Mouse (Mus musculus) lung, postnatal 25 days (tissue): ENCODE measurements around the gene Gm14190.
"Not testable (repeated sequence)": the region's sequence is repeated elsewhere in the genome, so short reads cannot be mapped to it uniquely, and the experiment has no call there.

Source experiments
- DNase-seq: peaks from one replicate; pipeline ENCODE4 v3.0.0; 2022; ENCODE audit warnings: low spot score

Gm14190 gene

DNA sequence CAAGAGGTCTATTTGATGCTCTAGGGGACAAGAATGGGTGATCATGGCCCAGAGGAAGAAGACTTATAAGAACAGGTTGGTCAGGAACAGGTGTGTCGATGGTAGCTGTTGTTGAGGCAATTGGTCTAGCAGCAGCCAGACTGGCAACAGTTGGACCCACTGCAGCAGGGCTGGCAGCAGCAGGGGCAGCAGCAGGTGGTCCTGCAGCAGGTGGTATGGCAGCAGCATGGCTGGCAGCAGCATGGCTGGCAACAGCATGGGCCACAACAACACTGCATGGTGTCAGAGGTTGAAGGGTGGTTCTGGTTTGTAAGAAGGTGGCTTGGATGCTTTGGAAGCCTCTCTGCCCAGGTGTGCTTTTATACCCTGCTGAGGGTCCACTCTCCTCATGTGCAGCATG lies at the start of gene Gm14190:
TSS of gene Gm14190 (minus strand) at position 278 of the 400 bp plus-strand sequence.
- no peak for DNase-seq

DNA sequence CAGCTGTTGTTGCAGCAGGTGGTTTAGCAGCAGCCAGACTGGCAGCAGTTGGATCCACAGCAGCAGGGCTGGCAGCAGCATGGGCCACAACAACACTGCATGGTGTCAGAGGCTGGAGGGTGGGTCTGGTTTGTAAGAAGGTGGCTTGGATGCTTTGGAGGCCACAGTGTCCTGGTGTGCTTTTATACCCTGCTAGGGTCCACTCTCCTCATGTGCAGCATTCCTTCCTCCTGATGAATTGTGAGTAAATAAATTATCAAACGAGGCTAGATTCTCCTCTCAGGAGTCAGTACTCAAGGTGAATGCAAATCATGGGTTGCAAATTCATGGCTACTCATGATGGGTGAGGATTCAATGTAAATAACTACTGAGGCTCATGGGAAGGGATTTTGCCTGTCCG lies 43.6 kb upstream of the Gm14190 start, which contains the start of gene Gm14180:
TSS of gene Gm14180 (minus strand) at position 101 of the 400 bp plus-strand sequence.
- DNase-seq = no peak

DNA sequence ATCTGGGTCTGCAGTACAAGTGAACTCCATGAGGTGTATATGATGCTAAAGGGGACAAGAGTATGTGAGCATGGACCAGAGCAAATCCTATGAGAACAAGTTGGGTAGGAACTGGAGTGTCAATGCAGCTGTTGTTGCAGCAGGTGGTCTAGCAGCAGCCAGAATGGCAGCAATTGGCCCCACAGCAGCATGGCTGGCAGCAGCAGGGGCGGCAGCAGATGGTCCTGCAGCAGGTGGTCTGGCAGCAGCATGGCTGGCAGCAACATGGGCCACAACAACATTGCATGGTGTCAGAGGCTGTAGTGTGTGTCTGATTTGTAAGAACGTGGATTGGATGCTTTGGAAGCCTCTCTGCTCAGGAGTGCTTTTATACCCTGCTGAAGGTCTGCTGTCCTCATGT lies 33.5 kb upstream of the Gm14190 start:
- no peak for DNase-seq

DNA sequence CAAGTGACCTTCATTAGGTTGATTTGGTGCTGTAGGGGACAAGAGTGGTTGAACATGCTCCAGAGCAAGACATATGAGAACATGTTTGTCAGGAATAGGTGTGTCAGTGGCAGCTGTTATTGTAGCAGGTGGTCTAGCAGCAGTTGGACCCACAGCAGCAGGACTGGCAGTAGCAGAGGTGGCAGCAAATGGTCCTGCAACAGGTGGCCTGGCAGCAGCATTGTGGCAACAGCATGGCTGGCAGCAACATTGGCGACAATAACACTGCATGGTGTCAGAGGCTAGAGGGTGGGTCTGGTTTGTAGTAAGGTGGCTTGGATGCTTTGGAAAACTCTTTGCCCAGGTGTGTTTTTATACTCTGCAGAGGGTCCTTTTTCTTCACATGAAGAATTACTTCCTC lies 28.2 kb upstream of the Gm14190 start:
- no peak for DNase-seq

DNA sequence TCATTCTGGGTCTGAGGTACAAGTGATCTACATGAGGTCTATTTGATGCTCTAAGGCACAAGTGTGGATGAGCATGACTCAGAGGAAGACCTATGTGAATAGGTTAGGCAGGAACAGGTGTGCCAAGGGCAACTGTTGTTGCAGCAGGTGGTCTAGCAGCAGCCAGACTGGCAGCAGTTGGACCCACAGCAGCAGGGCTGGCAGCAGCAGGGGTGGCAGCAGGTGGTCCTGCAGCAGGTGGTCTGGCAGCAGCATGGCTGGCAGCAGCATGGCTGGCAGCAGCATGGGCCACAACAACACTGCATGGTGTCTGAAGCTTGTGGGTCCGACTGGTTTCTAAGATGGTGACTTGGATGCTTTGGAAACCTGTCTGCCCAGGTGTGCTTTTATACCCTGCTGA lies 5.3 kb downstream of the Gm14190 start:
- DNase-seq = not testable (repeated sequence)

DNA sequence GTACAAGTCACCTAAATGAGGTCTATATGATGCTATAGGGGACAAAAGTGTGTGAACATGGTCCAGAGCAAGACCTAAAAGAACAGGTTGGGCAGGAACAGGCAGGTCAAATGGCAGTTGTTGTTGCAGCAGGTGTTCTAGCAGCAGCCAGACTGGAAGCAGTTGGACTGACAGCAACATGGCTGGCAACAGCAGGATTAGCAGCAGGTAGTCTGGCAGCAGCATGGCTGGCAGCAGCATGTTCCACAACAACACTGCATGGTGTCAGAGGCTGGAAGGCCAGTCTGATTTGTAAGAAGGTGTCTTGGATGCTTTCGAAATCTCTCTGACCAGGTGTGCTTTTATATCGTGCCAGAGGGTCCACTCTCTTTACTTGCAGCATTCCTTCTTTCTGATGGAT lies 7.1 kb downstream of the Gm14190 start:
- no peak for DNase-seq

DNA sequence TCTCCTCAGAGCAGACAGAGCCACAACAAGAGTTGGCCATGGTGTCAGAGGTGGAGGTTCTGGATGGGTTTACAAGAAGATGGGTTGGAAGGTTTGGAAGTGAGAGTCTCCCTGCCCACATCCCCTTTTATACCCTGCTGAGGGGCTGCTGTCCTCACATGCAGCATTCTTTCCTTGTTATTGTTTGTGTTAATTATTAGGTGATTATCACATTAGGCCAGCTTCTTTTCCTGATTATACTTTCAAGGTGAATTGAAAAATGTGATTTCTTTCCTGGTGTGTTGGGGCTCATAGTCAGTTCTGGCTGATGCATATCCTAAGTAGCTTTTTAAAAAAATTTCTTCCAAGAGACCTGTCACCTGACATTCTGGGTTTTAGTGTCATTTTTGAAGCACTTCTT lies 24.7 kb downstream of the Gm14190 start, which contains the start of gene Krtap4-6:
TSS of gene Krtap4-6 (minus strand) at position 101 of the 400 bp plus-strand sequence.
- no peak for DNase-seq

DNA sequence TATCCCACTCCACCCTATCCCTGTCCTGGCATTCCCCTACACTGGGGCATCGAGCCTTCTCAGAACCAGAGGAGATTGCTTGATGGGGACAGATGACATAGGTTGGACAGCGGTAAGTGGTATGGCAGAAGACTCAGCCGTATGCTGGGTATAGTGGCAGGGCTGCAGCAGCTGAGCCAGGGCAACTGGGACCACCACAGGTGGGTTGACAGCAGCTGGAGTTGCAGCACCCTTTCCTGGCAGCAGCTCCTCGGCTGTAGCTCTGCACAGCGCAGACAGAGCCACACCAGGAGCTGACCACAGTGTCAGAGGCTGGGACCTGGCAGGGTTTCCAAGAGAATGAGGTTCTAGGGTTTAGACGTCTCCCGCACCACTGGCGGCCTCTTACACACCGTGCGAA lies 27.7 kb downstream of the Gm14190 start:
- DNase-seq = no peak

DNA sequence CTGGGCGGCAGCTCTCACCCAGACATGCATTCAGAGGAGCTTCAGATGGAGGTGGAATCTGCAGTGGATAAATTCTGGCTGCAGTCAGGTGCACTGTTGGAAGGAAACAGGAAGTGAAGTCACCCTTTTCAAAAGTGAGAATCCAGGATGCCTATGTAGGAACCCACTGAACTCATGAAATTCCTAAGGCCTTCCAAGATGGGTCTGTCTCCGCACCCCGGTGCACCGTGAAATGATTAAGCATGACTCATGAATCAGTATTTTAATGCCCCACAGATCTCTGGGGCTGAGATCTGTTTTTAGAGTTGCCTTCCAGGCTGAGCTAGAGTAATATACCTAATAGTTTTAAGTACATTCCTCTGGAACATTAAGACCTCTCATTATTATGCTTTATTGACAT lies 31.3 kb downstream of the Gm14190 start:
- DNase-seq = no peak

DNA sequence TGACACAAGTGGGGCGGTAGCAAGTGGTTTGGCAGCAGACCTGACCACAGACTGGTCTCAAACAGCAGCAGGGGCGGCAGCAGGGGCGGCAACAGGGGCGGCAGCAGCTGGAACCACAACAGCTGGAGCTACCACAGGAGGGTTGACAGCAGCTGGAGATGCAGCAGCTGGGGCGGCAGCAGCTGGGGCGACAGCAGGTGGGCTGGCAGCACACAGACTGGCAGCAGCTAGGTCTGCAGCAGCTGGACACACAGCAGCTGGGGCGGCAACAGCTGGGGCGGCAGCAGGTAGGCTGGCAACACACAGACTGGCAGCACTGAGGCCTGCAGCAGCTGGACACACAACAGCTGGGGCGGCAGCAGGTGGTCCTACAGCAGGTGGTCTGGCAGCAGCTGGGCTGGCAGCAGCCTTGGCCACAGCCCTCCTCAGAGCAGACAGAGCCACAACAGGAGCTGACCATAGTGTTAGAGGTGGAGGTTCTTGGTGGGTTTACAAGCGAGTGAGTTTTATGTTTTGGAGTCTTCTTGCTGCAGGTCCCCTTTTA lies 32.0 kb downstream of the Gm14190 start, which contains the start of gene Gm11563:
TSS of gene Gm11563 (minus strand) at position 494 of the 544 bp plus-strand sequence.
- not testable (repeated sequence) for DNase-seq

DNA sequence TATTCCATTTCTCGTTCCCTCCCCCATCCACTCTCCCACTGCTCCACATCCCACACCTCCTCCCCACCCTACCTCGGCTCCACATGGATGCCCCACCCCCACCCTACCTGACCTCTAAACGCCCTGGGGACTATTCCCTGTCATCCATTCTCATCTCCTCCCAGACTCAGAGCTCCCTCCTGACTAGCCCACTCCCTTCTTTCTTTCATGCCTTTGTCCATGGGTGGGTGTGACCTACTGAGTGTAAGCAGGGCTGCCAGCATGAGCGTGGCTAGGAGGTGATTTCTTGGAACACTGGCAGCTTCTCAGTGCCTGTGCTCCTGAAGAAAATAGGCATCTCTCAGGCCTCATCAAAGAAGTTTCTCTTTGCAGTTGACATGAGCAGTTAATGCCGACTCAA lies 33.5 kb downstream of the Gm14190 start:
- DNase-seq = no peak

DNA sequence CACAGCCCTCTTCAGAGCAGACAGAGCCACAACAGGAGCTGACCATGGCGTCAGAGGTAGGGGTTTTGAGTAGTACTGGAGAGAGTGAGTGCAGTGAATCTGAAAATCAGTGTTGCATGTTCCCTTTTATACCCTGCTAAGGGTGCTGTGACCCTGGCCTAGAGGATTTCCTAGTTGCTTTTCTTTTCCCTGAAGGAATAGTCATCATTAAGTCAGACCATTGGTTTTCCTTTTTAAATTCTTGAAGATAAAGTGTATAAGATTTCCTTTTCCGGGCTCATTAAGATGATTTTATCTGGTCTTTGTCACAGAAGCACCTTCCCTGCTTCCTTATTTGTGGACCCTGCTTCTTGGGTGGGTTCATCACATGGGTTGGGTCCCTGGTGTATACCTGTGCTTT lies 40.4 kb downstream of the Gm14190 start, which contains the start of gene Gm11555:
TSS of gene Gm11555 (minus strand) at position 101 of the 400 bp plus-strand sequence.
- no peak for DNase-seq

DNA sequence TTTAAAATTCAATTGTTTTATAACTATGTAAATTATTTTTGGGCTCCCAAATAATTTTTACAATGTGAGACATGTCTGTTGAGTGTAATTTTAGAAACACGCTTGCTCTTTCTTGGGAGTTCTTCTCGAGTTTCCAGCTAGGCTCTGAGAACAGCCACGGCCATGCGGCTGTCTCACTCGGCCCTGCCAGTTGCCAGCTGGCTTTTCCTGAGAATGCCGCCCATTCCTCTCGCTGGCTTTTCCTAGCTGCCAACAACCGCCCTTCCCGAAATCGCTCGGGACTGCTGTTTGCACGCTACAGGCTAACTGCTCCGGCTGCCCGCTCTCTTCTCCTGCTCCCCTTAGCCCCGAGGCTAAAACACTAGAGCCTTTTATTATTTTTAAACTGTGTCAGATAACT lies 44.1 kb downstream of the Gm14190 start:
- no peak for DNase-seq

DNA sequence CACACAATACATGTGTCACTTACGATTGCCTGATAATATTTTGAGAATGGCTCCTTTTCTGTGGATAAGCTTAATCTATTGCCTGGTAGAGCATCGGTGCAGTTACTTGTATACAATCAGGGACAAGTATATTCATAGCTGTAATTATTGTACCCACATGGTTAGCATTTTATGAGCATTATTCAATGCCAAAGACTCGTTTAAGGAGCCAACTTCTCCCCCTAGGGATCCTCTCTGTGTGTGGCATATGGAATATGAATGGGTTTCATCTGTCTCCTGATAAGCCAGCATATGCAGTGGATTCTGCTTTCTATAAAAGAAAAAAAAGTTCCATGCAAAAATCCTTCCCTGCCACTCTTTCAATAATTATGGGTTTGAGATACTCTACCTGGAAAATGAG lies 46.2 kb downstream of the Gm14190 start:
- no peak for DNase-seq

DNA sequence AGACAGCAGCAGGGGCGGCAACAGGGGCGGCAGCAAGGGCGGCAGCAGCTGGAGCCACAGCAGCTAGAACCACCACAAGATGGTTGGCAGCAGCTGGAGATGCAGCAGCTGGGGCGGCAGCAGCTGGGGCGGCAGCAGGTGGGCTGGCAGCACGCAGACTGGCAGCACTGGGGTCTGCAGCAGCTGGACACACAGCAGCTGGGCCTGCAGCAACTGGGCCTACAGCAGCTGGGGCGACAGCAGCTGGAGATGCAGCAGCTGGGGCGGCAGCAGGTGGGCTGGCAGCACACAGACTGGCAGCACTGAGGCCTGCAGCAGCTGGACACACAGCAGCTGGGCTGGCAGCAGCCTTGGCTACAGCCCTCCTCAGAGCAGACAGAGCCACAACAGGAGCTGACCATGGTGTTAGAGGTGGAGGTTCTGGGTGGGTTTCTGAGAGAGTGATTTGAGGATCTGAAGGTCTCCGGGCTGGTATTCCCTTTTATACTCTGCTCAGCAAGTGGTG lies 46.9 kb downstream of the Gm14190 start, which contains the start of gene Krtap4-7:
TSS of gene Krtap4-7 (minus strand) at position 455 of the 505 bp plus-strand sequence.
- DNase-seq = not testable (repeated sequence)

DNA sequence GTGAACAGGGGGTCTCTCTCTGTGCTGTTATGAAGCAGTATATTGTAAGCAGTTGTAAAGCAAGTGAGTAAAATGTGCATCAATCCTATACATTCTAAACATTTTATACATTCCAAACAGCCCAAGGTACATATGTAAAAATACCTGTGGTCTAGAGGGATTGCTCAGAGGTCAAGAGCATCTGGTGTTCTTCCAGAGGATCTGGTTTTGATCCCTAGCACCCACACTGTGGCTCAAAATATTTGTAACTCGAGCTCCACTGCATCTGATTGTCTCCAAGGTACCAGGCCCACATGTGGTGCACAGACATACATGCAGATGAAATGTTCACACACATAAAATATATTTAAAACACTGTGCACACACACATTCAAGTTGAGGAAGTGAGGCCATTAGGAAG lies 49.6 kb downstream of the Gm14190 start:
- DNase-seq = no peak
